Mouse (Mus musculus) embryonic fibroblast, embryonic 13.5 days (primary cell): ENCODE measurements around the gene Trp63.

Experiments
- CTCF ChIP-seq: IDR thresholded peaks from 2 replicates; pipeline ENCODE4 v1.5.1; 2011; ENCODE audit warnings: mild to moderate bottlenecking, control low read depth, low read length, moderate library complexity, borderline replicate concordance; ENCODE audit not compliant: insufficient read depth
- POLR2A ChIP-seq: IDR thresholded peaks from 2 replicates; pipeline ENCODE4 v1.6.1; 2011; ENCODE audit warnings: low read depth, mild to moderate bottlenecking, control low read depth, low read length, moderate library complexity

DNA sequence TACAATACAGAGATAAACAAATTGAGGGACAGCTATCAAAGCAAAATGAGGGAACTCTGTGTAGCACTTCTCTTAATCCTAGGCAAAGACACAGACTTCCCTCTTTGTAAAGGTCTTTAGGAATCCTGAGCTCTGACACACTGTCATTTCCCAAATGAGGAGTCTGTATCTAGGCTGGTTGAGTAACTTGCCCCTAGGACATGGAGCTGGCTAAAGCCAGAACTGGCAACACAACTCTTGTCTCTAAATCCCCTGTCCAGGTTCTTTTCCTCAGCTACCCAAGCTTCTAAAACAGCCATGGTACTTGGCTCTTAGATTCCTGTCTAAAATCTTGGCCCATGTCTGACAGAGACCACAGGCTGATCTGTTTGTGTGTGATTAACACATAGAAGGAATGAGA, 116.1 kb downstream of the Trp63 start:
- TF ChIP-seq CTCF: no peak
- TF ChIP-seq POLR2A: no peak
